Mouse (Mus musculus) bone marrow macrophage, adult 2 months (primary cell): ENCODE measurements at regions not wholly inside any gene's neighbourhood (a gene's known extent, or its start where the extent isn't known, plus 50 kb on each side); places are given as distances from the start of the nearest gene placed in this dataset.

ENCODE experiments used
- H3K27ac ChIP-seq: 2 replicates; pipeline ENCODE4 v1.5.1; 2012; ENCODE audit warnings: low read depth, low read length; ENCODE audit not compliant: insufficient read depth
- H3K4me1 ChIP-seq: 2 replicates; pipeline ENCODE4 v1.6.1; 2012; ENCODE audit warnings: low read length; ENCODE audit not compliant: control insufficient read depth, insufficient read depth
- H3K4me3 ChIP-seq: 2 replicates; pipeline ENCODE4 v1.5.1; 2012; ENCODE audit warnings: mild to moderate bottlenecking, low read length, moderate library complexity; ENCODE audit not compliant: insufficient read depth
- CTCF ChIP-seq: IDR thresholded peaks from 2 replicates; pipeline ENCODE4 v1.5.1; 2012; ENCODE audit warnings: low read depth, mild to moderate bottlenecking, low read length, moderate library complexity
- POLR2A ChIP-seq: IDR thresholded peaks from 2 replicates; pipeline ENCODE4 v1.6.1; 2012; ENCODE audit warnings: mild to moderate bottlenecking, low read depth, low read length, borderline replicate concordance

- no peaks in the 10 kb centered on the region; the same call in 1 of the 2 replicates for H3K4me1 ChIP-seq
- no peak overlapping the region for H3K27ac ChIP-seq
- no peak overlapping the region for H3K4me3 ChIP-seq
- no peak for TF ChIP-seq POLR2A
- no peak for TF ChIP-seq CTCF
Observed at GRCm38 (mm10) chr4:56036334-56036733, 504.1 kb upstream of the Klf4 start.

GRCm38 (mm10) chr4:56035543-56035942 lies 503.3 kb upstream of the Klf4 start:
- TF ChIP-seq POLR2A (no peak), CTCF (no peak)
- Histone ChIP-seq H3K4me3 (no peak overlapping the region), H3K4me1 (no peaks in the 10 kb centered on the region; the same call in 1 of the 2 replicates), H3K27ac (no peak overlapping the region)

GRCm38 (mm10) chr4:56028441-56028840 lies 496.2 kb upstream of the Klf4 start:
- H3K4me3 ChIP-seq, result no peak overlapping the region
- TF ChIP-seq POLR2A, result no peak
- TF ChIP-seq CTCF, result no peak
- H3K27ac ChIP-seq, result no peak overlapping the region
- H3K4me1 ChIP-seq, result peaks cover 7% of the 10 kb centered on the region

GRCm38 (mm10) chr4:56027258-56027657 lies 495.0 kb upstream of the Klf4 start:
- Histone ChIP-seq H3K4me1 (peaks cover 7% of the 10 kb centered on the region), H3K4me3 (no peak overlapping the region), H3K27ac (no peak overlapping the region)
- TF ChIP-seq POLR2A, result no peak
- no peak for TF ChIP-seq CTCF

- no peak overlapping the region for H3K27ac ChIP-seq
- peaks cover 7% of the 10 kb centered on the region for H3K4me1 ChIP-seq
- H3K4me3 ChIP-seq, result no peak overlapping the region
- TF ChIP-seq CTCF (no peak), POLR2A (no peak)
Observed at GRCm38 (mm10) chr4:56024478-56024877, 492.2 kb upstream of the Klf4 start.

- Histone ChIP-seq H3K4me1 (no peaks in the 10 kb centered on the region), H3K27ac (no peak overlapping the region), H3K4me3 (no peak overlapping the region)
- TF ChIP-seq POLR2A, result no peak
- no peak for TF ChIP-seq CTCF
Observed at GRCm38 (mm10) chr4:56018212-56018611, 485.9 kb upstream of the Klf4 start.

GRCm38 (mm10) chr4:56015481-56015880 lies 483.2 kb upstream of the Klf4 start:
- Histone ChIP-seq H3K27ac (no peak overlapping the region), H3K4me1 (no peaks in the 10 kb centered on the region), H3K4me3 (no peak overlapping the region)
- TF ChIP-seq POLR2A (no peak), CTCF (no peak)

GRCm38 (mm10) chr4:56008287-56008686 lies 476.0 kb upstream of the Klf4 start:
- Histone ChIP-seq H3K27ac (no peak overlapping the region), H3K4me1 (no peaks in the 10 kb centered on the region), H3K4me3 (no peak overlapping the region)
- TF ChIP-seq CTCF (no peak), POLR2A (no peak)

- Histone ChIP-seq H3K27ac (no peak overlapping the region), H3K4me1 (no peaks in the 10 kb centered on the region), H3K4me3 (no peak overlapping the region)
- no peak for TF ChIP-seq POLR2A
- TF ChIP-seq CTCF, result no peak
Observed at GRCm38 (mm10) chr4:56004227-56004626, 472.0 kb upstream of the Klf4 start.

- Histone ChIP-seq H3K4me1 (no peaks in the 10 kb centered on the region), H3K4me3 (no peak overlapping the region), H3K27ac (no peak overlapping the region)
- TF ChIP-seq CTCF (no peak), POLR2A (no peak)
Observed at GRCm38 (mm10) chr4:56001312-56001731, 469.1 kb upstream of the Klf4 start.

GRCm38 (mm10) chr4:55984026-55984425 lies 451.8 kb upstream of the Klf4 start:
- TF ChIP-seq POLR2A, result no peak
- no peak for TF ChIP-seq CTCF
- Histone ChIP-seq H3K27ac (no peak overlapping the region), H3K4me1 (no peaks in the 10 kb centered on the region), H3K4me3 (no peak overlapping the region)
